Mouse (Mus musculus): ENCODE results near the gene Gm6904. TPM values are rescaled to one million over a fixed set of nuclear protein-coding genes. Genes with fewer than 3 reads are reported as not detected.

Gm6904 gene
- polyA plus RNA-seq, 1 experiment from 2014 or later, result not detected

DNA sequence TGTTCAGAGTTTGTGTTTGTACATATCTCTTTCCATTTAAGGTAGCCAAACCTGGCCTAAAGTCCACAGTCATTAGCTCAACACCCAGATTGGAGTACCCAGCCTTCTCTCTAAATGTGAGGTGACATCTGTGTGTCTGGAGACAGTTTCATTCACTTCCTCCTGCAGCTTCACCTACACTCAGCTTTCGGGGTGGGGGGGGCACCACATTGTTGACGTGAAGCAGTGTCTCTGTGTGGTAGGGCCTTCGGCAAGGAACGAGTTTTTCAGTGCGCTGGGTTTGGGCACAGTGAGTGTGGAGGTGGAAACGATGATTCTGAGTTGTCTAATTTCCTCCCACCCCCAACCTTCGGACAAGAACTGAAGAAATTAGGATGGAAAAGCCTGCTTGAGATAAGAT is 51.0 kb downstream of the Gm6904 start:
- H3K4me2 ChIP-seq, result no peak overlapping the region
- H3K4me1 ChIP-seq (replicated peaks), result peaks cover 33% of the 10 kb centered on the region
- no peaks in the 10 kb centered on the region for H3K27me3 ChIP-seq
- peaks cover 18% of the 10 kb centered on the region; the same call in 1 of the 2 replicates for H3K36me3 ChIP-seq
- H3K9ac ChIP-seq, result no peak overlapping the region
- no peak for ATAC-seq (ENCODE audit: low FRiP score, low read depth)
- no peak overlapping the region for H3K27ac ChIP-seq (replicated peaks)
- H3K4me3 ChIP-seq, result no peak overlapping the region
- WGBS, result 94% methylated on average over 7 of the region's 7 CpGs
- no peaks in the 10 kb centered on the region for H3K9me3 ChIP-seq

DNA sequence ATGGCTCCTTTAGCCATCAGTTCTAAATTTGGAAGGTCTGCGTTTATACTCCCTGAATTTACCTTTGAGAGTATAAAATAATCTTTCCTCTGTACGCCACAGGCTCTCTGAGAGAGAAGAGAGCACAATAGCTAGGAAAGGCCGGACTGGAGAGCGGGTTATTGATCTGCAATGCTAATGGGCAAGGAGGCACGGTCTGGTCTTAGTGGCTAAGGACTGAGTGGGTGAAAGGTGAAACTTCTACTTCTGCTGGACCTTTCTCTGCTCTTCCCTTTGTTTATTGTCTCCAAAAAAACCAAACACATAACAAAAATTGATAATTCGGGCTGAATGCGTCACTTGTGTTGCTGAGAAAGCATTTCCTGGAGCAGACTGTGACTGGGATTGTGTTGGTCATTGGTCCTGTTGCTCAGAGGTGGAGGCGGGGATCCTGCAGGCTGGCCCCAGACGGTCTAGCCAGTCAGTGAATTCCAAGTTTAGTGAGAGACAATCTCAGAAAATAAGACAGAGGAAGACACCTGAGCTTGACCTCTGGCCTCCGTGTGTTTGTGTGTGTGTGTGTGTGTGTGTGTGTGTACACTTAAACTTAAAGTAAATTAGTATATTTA is 53.9 kb downstream of the Gm6904 start:
- H3K9ac ChIP-seq, result no peak overlapping the region
- no peak overlapping the region; the same call in 1 of the 2 replicates for H3K4me2 ChIP-seq
- WGBS, result 42% methylated on average over 10 of the region's 10 CpGs

GRCm38 (mm10) chr14:59205461-59205860 is 54.6 kb downstream of the Gm6904 start:
- Histone ChIP-seq H3K4me2 (peak overlapping the region; percentile 34), H3K4me1 (replicated peaks) (peaks cover 51% of the 10 kb centered on the region), H3K27ac (replicated peaks) (no peak overlapping the region), H3K9me3 (no peaks in the 10 kb centered on the region), H3K27me3 (no peaks in the 10 kb centered on the region), H3K36me3 (0 out of 2 replicates have a peak, but pooled peaks cover 4% of the 10 kb centered on the region), H3K9ac (peak overlapping the region; percentile 32; the same call in 1 of the 2 replicates), H3K4me3 (no peak overlapping the region)
- no peak for ATAC-seq (ENCODE audit: low FRiP score, low read depth)
- WGBS, result 26% methylated on average over 7 of the region's 7 CpGs

More for the DNA sequence above, 53.9 kb downstream of the Gm6904 start:
- H3K9me3 ChIP-seq, result no peaks in the 10 kb centered on the region
- 0 out of 2 replicates have a peak, but pooled peaks cover 4% of the 10 kb centered on the region for H3K36me3 ChIP-seq
- ATAC-seq (ENCODE audit: low FRiP score, low read depth), result no peak
- peaks cover 51% of the 10 kb centered on the region for H3K4me1 ChIP-seq (replicated peaks)
- no peak overlapping the region for H3K4me3 ChIP-seq
- no peak overlapping the region for H3K27ac ChIP-seq (replicated peaks)
- H3K27me3 ChIP-seq, result no peaks in the 10 kb centered on the region

- Histone ChIP-seq H3K4me1 (replicated peaks) (peaks cover 43% of the 10 kb centered on the region), H3K36me3 (no peaks in the 10 kb centered on the region), H3K27me3 (no peaks in the 10 kb centered on the region), H3K27ac (replicated peaks) (peak overlapping the region; percentile 97), H3K9me3 (no peaks in the 10 kb centered on the region), H3K4me3 (peak overlapping the region; percentile 88), H3K4me2 (peak overlapping the region; percentile 84), H3K9ac (peak overlapping the region; percentile 92)
- no peak for ATAC-seq (ENCODE audit: low FRiP score, low read depth)
- under 1% methylated on average over 21 of the region's 21 CpGs for WGBS
Observed at GRCm38 (mm10) chr14:59201604-59202215, 58.3 kb downstream of the Gm6904 start.

GRCm38 (mm10) chr14:59200711-59201603 is 59.1 kb downstream of the Gm6904 start, which contains the start of gene Rcbtb1:
Rcbtb1 (plus strand) TSS chr14:59201209.
- Histone ChIP-seq H3K4me1 (replicated peaks) (peaks cover 37% of the 10 kb centered on the region), H3K9me3 (no peaks in the 10 kb centered on the region), H3K27me3 (no peaks in the 10 kb centered on the region), H3K9ac (peak within 1 kb of the TSS; percentile 92), H3K27ac (replicated peaks) (peak within 1 kb of the TSS; percentile 97), H3K4me2 (peak within 1 kb of the TSS; percentile 84), H3K4me3 (peak within 1 kb of the TSS; percentile 88), H3K36me3 (no peaks in the 10 kb centered on the region)
- WGBS, result 0% methylated on average over 70 of the region's 96 CpGs
- peak; percentile 95 for ATAC-seq (ENCODE audit: low FRiP score, low read depth)

Other genes starting within 250 kb of the Gm6904 start
- gene 1700129C05Rik, start 117.3 kb downstream of the Gm6904 start, polyA plus RNA-seq (2015; fragmentation: Nextera tagmentation; extraction: Ambion mirVana), result not detected in 2 replicates
- not detected in 2 replicates for gene Gm5142, start 81.5 kb downstream of the Gm6904 start, polyA plus RNA-seq (2015; fragmentation: Nextera tagmentation; extraction: Ambion mirVana)
- 49.7 and 52.5 TPM in 2 replicates for gene Rcbtb1, start 59.0 kb downstream of the Gm6904 start, polyA plus RNA-seq (2015; fragmentation: Nextera tagmentation; extraction: Ambion mirVana)
- gene Phf11a, start 37.3 kb upstream of the Gm6904 start, polyA plus RNA-seq (2015; fragmentation: Nextera tagmentation; extraction: Ambion mirVana), result 0.71 TPM in 1 of 2 replicates, not detected in the other
- 0.38 and 1.7 TPM in 2 replicates for gene Phf11b, start 81.1 kb upstream of the Gm6904 start, polyA plus RNA-seq (2015; fragmentation: Nextera tagmentation; extraction: Ambion mirVana)
- gene Phf11d, start 105.3 kb upstream of the Gm6904 start, polyA plus RNA-seq (2015; fragmentation: Nextera tagmentation; extraction: Ambion mirVana), result 0.23 and 0.62 TPM in 2 replicates
- 0.14 and 0.21 TPM in 2 replicates for gene Phf11c, start 135.2 kb upstream of the Gm6904 start, polyA plus RNA-seq (2015; fragmentation: Nextera tagmentation; extraction: Ambion mirVana)
- 4.7 and 5.2 TPM in 2 replicates for gene Setdb2, start 180.7 kb upstream of the Gm6904 start, polyA plus RNA-seq (2015; fragmentation: Nextera tagmentation; extraction: Ambion mirVana)
- gene Cab39l, start 180.8 kb upstream of the Gm6904 start, polyA plus RNA-seq (2015; fragmentation: Nextera tagmentation; extraction: Ambion mirVana), result 26.8 and 28.5 TPM in 2 replicates

Data from hindbrain, embryonic 15.5 days (tissue).